Mouse (Mus musculus): Measurements from ENCODE around the gene Ttll5. TPM values are rescaled to one million over a fixed set of nuclear protein-coding genes. Genes with fewer than 3 reads are reported as not detected.

Gene Ttll5
- polyA plus RNA-seq, 1 experiment from 2014 or later: 18.7 TPM

DNA sequence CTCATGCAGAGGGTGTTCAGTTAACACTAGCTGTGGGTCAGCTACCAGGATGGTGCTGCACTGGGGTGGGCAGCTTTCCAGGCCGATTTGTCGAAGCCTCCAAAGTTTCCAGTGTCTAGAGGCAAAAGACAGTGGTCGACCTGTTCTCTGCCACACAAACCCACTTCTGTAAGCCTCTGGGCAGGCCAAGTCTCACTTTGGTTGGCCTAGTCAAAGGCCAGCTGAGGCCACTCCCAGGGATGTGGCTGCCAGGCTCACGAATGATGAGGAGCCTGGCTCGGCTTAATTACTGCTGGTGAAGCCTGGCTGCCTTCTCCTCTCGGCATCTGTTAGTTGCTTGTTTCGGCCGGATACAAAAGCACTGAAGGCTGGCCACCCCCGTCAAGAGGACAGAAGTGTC is 24.4 kb upstream of the Ttll5 start:
- DNase-seq (ENCODE audit: low spot score, missing footprints): peak; percentile 23
- Histone ChIP-seq H3K4me1 (ENCODE audit: control insufficient read depth, insufficient read depth, low read length) (no peaks in the 10 kb centered on the region), H3K4me3 (ENCODE audit: low read depth, low read length) (no peak overlapping the region)

DNA sequence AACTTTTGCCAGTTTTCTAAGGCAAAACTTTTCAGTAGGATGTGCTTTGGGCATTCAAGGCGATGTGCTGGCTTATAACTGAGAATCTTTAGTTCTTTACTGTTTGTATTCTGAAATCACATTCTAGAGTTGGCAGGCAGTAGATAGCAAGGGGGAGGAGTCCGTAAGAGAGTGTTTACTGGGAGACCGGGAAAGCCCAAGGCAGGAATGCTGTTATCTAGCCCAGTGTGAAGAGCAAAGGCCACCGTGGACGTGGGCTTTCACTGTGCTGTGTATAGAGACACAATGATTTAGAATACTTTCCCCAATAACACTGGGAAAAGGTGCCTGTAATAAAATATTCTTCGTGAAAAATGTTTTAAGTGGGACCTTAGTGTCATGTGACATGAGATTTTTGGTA is 14.7 kb upstream of the Ttll5 start:
- Histone ChIP-seq H3K27me3 (ENCODE audit: control insufficient read depth, insufficient read depth, low read length) (no peaks in the 10 kb centered on the region), H3K27ac (ENCODE audit: low read depth, low read length) (no peak overlapping the region), H3K36me3 (ENCODE audit: control insufficient read depth, insufficient read depth, low read length) (0 out of 2 replicates have a peak, but pooled peaks cover 6% of the 10 kb centered on the region), H3K9ac (ENCODE audit: low read length) (no peak overlapping the region), H3K4me2 (no peak overlapping the region), H3K4me3 (ENCODE audit: low read depth, low read length) (no peak overlapping the region), H3K4me1 (ENCODE audit: control insufficient read depth, insufficient read depth, low read length) (no peaks in the 10 kb centered on the region), H3K9me3 (ENCODE audit: control insufficient read depth, low read length) (no peaks in the 10 kb centered on the region)
- no peak for DNase-seq (ENCODE audit: low spot score, missing footprints)
- no peak for ATAC-seq (ENCODE audit: low FRiP score)
- WGBS: 76% methylated on average over 6 of the region's 6 CpGs

More for the DNA sequence above, 24.4 kb upstream of the Ttll5 start:
- Histone ChIP-seq H3K27ac (ENCODE audit: low read depth, low read length) (no peak overlapping the region), H3K9ac (ENCODE audit: low read length) (no peak overlapping the region), H3K9me3 (ENCODE audit: control insufficient read depth, low read length) (no peaks in the 10 kb centered on the region), H3K27me3 (ENCODE audit: control insufficient read depth, insufficient read depth, low read length) (no peaks in the 10 kb centered on the region), H3K4me2 (no peak overlapping the region), H3K36me3 (ENCODE audit: control insufficient read depth, insufficient read depth, low read length) (no peaks in the 10 kb centered on the region)
- 75% methylated on average over 9 of the region's 9 CpGs for WGBS
- no peak for ATAC-seq (ENCODE audit: low FRiP score)

DNA sequence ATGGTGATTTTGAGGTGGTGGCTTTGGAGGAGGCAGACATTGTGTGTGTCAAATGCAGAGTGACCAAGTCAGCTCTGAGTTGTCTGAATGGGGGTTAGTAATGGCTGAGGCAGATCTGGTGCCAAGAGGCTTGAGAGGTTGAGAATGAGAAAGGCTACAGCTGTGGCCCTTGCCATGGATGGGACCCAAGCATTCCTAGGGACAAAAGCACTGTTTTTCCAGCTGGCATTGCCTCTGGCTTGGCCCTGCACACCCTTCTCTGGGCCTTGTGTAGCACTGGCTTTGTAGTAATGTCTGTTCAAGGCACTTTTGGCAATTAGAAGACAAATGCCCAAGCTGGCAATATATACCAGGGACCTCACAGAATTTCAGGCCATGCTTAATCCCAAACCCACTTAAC is 13.5 kb upstream of the Ttll5 start:
- H3K36me3 ChIP-seq (ENCODE audit: control insufficient read depth, insufficient read depth, low read length): 0 out of 2 replicates have a peak, but pooled peaks cover 6% of the 10 kb centered on the region
- no peaks in the 10 kb centered on the region for H3K27me3 ChIP-seq (ENCODE audit: control insufficient read depth, insufficient read depth, low read length)
- H3K4me2 ChIP-seq: no peak overlapping the region
- no peaks in the 10 kb centered on the region for H3K9me3 ChIP-seq (ENCODE audit: control insufficient read depth, low read length)
- no peak overlapping the region for H3K9ac ChIP-seq (ENCODE audit: low read length)
- DNase-seq (ENCODE audit: low spot score, missing footprints) (no peak), ATAC-seq (ENCODE audit: low FRiP score) (no peak)
- H3K27ac ChIP-seq (ENCODE audit: low read depth, low read length): no peak overlapping the region
- no peaks in the 10 kb centered on the region for H3K4me1 ChIP-seq (ENCODE audit: control insufficient read depth, insufficient read depth, low read length)
- no peak overlapping the region for H3K4me3 ChIP-seq (ENCODE audit: low read depth, low read length)

DNA sequence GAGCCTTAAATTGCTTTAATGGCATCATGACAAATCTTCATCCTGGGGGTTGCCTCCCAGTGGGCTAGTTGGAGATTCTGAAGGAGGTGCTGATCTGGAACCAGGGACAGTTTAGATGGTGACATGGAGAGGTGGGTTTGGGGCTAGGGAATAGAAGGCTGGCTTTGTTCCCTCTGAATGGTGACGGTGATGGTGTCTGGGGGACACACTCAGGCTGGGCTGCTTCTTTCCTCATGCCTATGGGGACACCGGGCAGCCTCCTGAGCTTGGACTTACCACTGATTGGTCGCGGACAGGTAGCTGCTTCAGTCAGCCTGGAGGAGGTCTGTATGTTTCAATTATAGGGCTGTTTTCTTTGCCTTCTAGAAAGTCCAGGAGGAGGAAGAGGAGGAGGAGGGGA is 12.8 kb upstream of the Ttll5 start:
- H3K9me3 ChIP-seq (ENCODE audit: control insufficient read depth, low read length): no peaks in the 10 kb centered on the region

DNA sequence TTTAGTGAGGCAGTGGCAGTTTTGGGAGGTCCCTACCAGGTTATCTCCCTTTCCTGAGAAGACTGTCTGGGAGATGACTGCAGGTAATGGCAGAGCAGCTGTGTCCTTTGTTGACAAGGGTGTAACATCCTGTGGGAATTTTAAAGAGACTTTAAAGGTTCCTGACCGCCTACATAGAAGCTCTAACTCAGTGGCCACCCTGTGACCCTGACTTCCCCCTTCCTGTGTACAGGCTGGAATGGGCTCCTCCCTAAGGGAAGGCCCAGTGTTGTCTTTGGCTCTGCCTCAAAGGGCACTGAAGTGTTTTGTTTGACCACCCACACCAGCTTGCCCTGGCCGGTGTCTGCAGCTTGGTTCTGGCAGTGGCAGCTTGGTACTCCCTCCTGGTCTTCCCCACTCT is 10.9 kb upstream of the Ttll5 start:
- 0 out of 2 replicates have a peak, but pooled peaks cover 10% of the 10 kb centered on the region for H3K36me3 ChIP-seq (ENCODE audit: control insufficient read depth, insufficient read depth, low read length)
- H3K4me3 ChIP-seq (ENCODE audit: low read depth, low read length): no peak overlapping the region
- H3K4me1 ChIP-seq (ENCODE audit: control insufficient read depth, insufficient read depth, low read length): no peaks in the 10 kb centered on the region
- no peaks in the 10 kb centered on the region for H3K9me3 ChIP-seq (ENCODE audit: control insufficient read depth, low read length)
- H3K4me2 ChIP-seq: no peak overlapping the region
- ATAC-seq (ENCODE audit: low FRiP score) (no peak), DNase-seq (ENCODE audit: low spot score, missing footprints) (no peak)
- 69% methylated on average over 2 of the region's 2 CpGs for WGBS
- no peaks in the 10 kb centered on the region for H3K27me3 ChIP-seq (ENCODE audit: control insufficient read depth, insufficient read depth, low read length)
- H3K9ac ChIP-seq (ENCODE audit: low read length): no peak overlapping the region
- H3K27ac ChIP-seq (ENCODE audit: low read depth, low read length): no peak overlapping the region

More for the DNA sequence above, 12.8 kb upstream of the Ttll5 start:
- H3K27ac ChIP-seq (ENCODE audit: low read depth, low read length): no peak overlapping the region
- H3K36me3 ChIP-seq (ENCODE audit: control insufficient read depth, insufficient read depth, low read length): 0 out of 2 replicates have a peak, but pooled peaks cover 6% of the 10 kb centered on the region
- ATAC-seq (ENCODE audit: low FRiP score): no peak
- DNase-seq (ENCODE audit: low spot score, missing footprints): no peak
- H3K27me3 ChIP-seq (ENCODE audit: control insufficient read depth, insufficient read depth, low read length): no peaks in the 10 kb centered on the region
- no peak overlapping the region for H3K4me2 ChIP-seq
- no peak overlapping the region for H3K4me3 ChIP-seq (ENCODE audit: low read depth, low read length)
- H3K9ac ChIP-seq (ENCODE audit: low read length): no peak overlapping the region
- WGBS: 96% methylated on average over 4 of the region's 4 CpGs
- H3K4me1 ChIP-seq (ENCODE audit: control insufficient read depth, insufficient read depth, low read length): no peaks in the 10 kb centered on the region

DNA sequence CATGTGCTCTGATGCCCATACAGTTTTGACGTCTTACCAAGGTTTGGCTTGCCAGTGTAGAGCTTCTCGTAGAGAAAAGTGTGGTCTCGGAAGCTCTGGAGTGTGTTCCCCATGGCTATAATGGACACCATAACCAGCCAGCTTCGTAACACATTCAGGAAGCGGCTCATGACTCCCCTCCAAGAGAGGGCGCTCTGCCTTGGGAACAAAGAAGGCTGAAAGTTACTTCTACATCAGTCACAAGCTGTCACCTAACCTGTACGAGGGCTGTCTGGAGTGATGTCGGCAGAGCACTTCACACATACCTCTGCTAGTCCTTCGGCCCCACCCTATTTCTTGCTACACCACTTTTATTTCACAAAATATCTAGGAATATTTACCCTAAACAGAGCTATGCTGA is 2.4 kb upstream of the Ttll5 start:
- no peaks in the 10 kb centered on the region for H3K9me3 ChIP-seq (ENCODE audit: control insufficient read depth, low read length)
- 79% methylated on average over 9 of the region's 9 CpGs for WGBS
- no peak overlapping the region for H3K4me2 ChIP-seq
- DNase-seq (ENCODE audit: low spot score, missing footprints): no peak
- H3K4me1 ChIP-seq (ENCODE audit: control insufficient read depth, insufficient read depth, low read length): peaks cover 12% of the 10 kb centered on the region
- H3K27me3 ChIP-seq (ENCODE audit: control insufficient read depth, insufficient read depth, low read length): no peaks in the 10 kb centered on the region
- no peak overlapping the region for H3K9ac ChIP-seq (ENCODE audit: low read length)
- ATAC-seq (ENCODE audit: low FRiP score): no peak
- no peak overlapping the region for H3K4me3 ChIP-seq (ENCODE audit: low read depth, low read length)
- H3K36me3 ChIP-seq (ENCODE audit: control insufficient read depth, insufficient read depth, low read length): 0 out of 2 replicates have a peak, but pooled peaks cover 4% of the 10 kb centered on the region
- H3K27ac ChIP-seq (ENCODE audit: low read depth, low read length): no peak overlapping the region

DNA sequence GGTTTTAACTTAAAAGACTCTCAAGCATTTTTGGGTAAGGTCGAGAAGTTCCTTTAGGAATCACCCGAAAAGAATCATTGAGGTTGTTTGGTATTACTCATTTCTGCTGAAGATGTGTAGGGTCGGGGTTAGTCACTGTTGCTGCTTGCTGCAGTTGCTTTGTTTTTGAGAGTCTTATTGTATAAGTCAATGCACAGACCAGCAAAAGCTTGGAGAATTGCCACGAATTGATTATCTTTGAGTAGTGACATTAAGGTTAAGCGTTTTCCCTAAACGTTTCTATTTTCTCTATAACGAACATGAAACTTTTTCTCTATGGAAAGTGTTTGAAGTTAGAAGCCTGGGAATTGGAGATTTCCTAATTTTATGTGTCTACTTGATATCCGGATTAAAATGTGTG is 902 bp downstream of the Ttll5 start:
- no peaks in the 10 kb centered on the region for H3K27me3 ChIP-seq (ENCODE audit: control insufficient read depth, insufficient read depth, low read length)
- H3K4me1 ChIP-seq (ENCODE audit: control insufficient read depth, insufficient read depth, low read length): peaks cover 12% of the 10 kb centered on the region
- peak overlapping the region; percentile 74 for H3K4me2 ChIP-seq
- WGBS: 12% methylated on average over 8 of the region's 8 CpGs
- ATAC-seq (ENCODE audit: low FRiP score): no peak
- peak overlapping the region; percentile 68 for H3K9ac ChIP-seq (ENCODE audit: low read length)
- H3K9me3 ChIP-seq (ENCODE audit: control insufficient read depth, low read length): no peaks in the 10 kb centered on the region
- H3K27ac ChIP-seq (ENCODE audit: low read depth, low read length): peak overlapping the region; percentile 90; the same call in 1 of the 2 replicates
- H3K4me3 ChIP-seq (ENCODE audit: low read depth, low read length): peak overlapping the region; percentile 60
- no peaks in the 10 kb centered on the region for H3K36me3 ChIP-seq (ENCODE audit: control insufficient read depth, insufficient read depth, low read length)
- DNase-seq (ENCODE audit: low spot score, missing footprints): no peak

DNA sequence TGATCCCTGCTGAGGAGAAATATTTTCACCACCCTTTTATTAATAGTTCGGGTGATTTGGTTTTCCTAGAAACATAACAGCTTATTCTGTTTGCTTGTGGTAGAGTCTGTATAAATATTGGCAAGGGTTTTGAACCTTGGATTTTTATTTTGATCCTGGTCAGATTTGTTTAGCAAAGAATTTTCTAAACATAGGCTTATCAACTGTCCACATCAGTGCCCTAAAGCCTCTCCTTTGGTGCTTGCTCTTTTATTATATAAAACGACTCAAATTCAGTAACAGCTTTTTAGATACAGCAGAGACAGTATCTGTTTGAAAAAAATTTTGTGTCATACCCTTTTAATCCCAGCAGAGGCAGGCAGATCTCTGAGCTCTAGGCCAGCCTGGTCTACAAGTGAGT is 1.4 kb downstream of the Ttll5 start:
- Histone ChIP-seq H3K4me3 (ENCODE audit: low read depth, low read length) (no peak overlapping the region), H3K27ac (ENCODE audit: low read depth, low read length) (no peak overlapping the region), H3K9ac (ENCODE audit: low read length) (no peak overlapping the region), H3K27me3 (ENCODE audit: control insufficient read depth, insufficient read depth, low read length) (no peaks in the 10 kb centered on the region), H3K36me3 (ENCODE audit: control insufficient read depth, insufficient read depth, low read length) (0 out of 2 replicates have a peak, but pooled peaks cover 2% of the 10 kb centered on the region), H3K9me3 (ENCODE audit: control insufficient read depth, low read length) (no peaks in the 10 kb centered on the region), H3K4me2 (peak overlapping the region; percentile 74; the same call in 1 of the 2 replicates), H3K4me1 (ENCODE audit: control insufficient read depth, insufficient read depth, low read length) (peaks cover 12% of the 10 kb centered on the region)
- ATAC-seq (ENCODE audit: low FRiP score) (no peak), DNase-seq (ENCODE audit: low spot score, missing footprints) (no peak)
- 75% methylated on average over 2 of the region's 2 CpGs for WGBS

DNA sequence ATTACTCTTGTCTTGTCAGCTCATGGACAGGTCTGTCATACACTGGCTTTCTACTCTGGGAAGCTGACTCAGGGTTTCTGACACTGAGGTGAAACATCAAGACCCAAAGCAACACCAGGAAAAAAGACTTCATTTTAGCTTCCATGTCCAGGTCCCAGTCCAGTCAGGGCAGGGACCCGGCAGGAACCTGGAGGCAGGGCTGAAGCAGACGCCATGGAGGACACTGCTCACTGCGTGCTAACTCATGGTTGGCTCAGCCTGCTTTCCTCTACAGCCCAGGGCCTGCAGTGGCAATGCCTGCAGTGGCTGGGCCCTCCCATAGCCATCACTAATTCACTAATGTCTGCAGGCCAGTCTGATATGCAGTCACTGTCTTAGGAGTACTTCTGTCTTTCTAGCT is 4.4 kb downstream of the Ttll5 start:
- 95% methylated on average over 3 of the region's 3 CpGs for WGBS
- H3K36me3 ChIP-seq (ENCODE audit: control insufficient read depth, insufficient read depth, low read length): 0 out of 2 replicates have a peak, but pooled peaks cover 2% of the 10 kb centered on the region
- H3K9ac ChIP-seq (ENCODE audit: low read length): no peak overlapping the region

More for the DNA sequence above, 4.4 kb downstream of the Ttll5 start:
- H3K9me3 ChIP-seq (ENCODE audit: control insufficient read depth, low read length): no peaks in the 10 kb centered on the region
- DNase-seq (ENCODE audit: low spot score, missing footprints) (no peak), ATAC-seq (ENCODE audit: low FRiP score) (no peak)
- no peak overlapping the region for H3K4me2 ChIP-seq
- no peak overlapping the region for H3K27ac ChIP-seq (ENCODE audit: low read depth, low read length)
- H3K4me1 ChIP-seq (ENCODE audit: control insufficient read depth, insufficient read depth, low read length): peaks cover 5% of the 10 kb centered on the region
- H3K4me3 ChIP-seq (ENCODE audit: low read depth, low read length): no peak overlapping the region
- H3K27me3 ChIP-seq (ENCODE audit: control insufficient read depth, insufficient read depth, low read length): no peaks in the 10 kb centered on the region

Measured in midbrain, embryonic 11.5 days (tissue).